Mouse (Mus musculus) liver, embryonic 14.5 days (tissue): ENCODE results near the gene Gm6993. TPM values are rescaled to one million over a fixed set of nuclear protein-coding genes. Genes with fewer than 3 reads are reported as not detected.

Source experiments
- ATAC-seq: fragments of 200-750 bp; cut with Nextera tagmentation; 2 replicates; pipeline ENCODE4 v1.8.0; 2017; ENCODE audit warnings: moderate number of reproducible peaks, mild to moderate bottlenecking, moderate library complexity; ENCODE audit not compliant: insufficient read depth
- DNase-seq, 3 experiments: peaks; one replicate each; pipeline ENCODE4 v3.0.0-alpha.2; 2012 to 2013; ENCODE audit warnings: low read depth in 3 of 3, low spot score in 3 of 3
- H3K27ac ChIP-seq: fragments of 300-500 bp; sonication (generic); 2 replicates; pipeline ENCODE4 v1.5.1; 2014; ENCODE audit warnings: moderate library complexity, mild to moderate bottlenecking, control low read depth, inconsistent platforms
- H3K27me3 ChIP-seq: fragments of 300-500 bp; sonication (generic); 2 replicates; pipeline ENCODE4 v1.6.1; 2014; ENCODE audit warnings: mild to moderate bottlenecking, low read length, moderate library complexity; ENCODE audit not compliant: control insufficient read depth, insufficient read depth
- H3K36me3 ChIP-seq: fragments of 300-500 bp; sonication (generic); replicated peaks from 2 replicates; pipeline ENCODE4 v1.6.1; 2014; ENCODE audit warnings: low read depth; ENCODE audit not compliant: control insufficient read depth, insufficient read depth
- H3K4me1 ChIP-seq, 2 experiments: fragments of 200-500 bp in 1 of 2; fragments of 300-500 bp in 1 of 2; sonication (generic) in 1 of 2; replicated peaks; 2 replicates each; pipeline ENCODE4 v1.6.1; 2012 to 2014; ENCODE audit warnings: antibody characterized with exemption in 1 of 2, inconsistent platforms in 1 of 2, low read length in 1 of 2; ENCODE audit not compliant: control insufficient read depth in 2 of 2, insufficient read depth in 2 of 2
- H3K4me2 ChIP-seq: fragments of 300-500 bp; sonication (generic); 2 replicates; pipeline ENCODE4 v1.6.1; 2014; ENCODE audit warnings: low read depth, mild to moderate bottlenecking, control low read depth, moderate library complexity
- H3K4me3 ChIP-seq, 2 experiments: fragments of 200-500 bp in 1 of 2; fragments of 300-500 bp in 1 of 2; sonication (generic) in 1 of 2; 2 replicates each; pipeline ENCODE4 v1.5.1; 2012 to 2014; ENCODE audit warnings: low read depth in 2 of 2, low read length in 2 of 2, mild to moderate bottlenecking in 2 of 2, control low read depth in 1 of 2, inconsistent platforms in 1 of 2, moderate library complexity in 1 of 2; ENCODE audit not compliant: insufficient read depth in 1 of 2
- H3K9ac ChIP-seq: fragments of 300-500 bp; sonication (generic); replicated peaks from 2 replicates; pipeline ENCODE4 v1.6.1; 2014; ENCODE audit warnings: mild to moderate bottlenecking, control low read depth, moderate library complexity
- H3K9me3 ChIP-seq: fragments of 300-500 bp; sonication (generic); 2 replicates; pipeline ENCODE4 v1.6.1; 2016; ENCODE audit warnings: low read length, mixed read lengths; ENCODE audit not compliant: control insufficient read depth
- CTCF ChIP-seq: IDR thresholded peaks from 2 replicates; pipeline ENCODE4 v1.5.1; 2016; ENCODE audit warnings: antibody characterized with exemption, low read depth, control low read depth
- EP300 ChIP-seq: IDR thresholded peaks from 2 replicates; pipeline ENCODE4 v1.6.1; 2016; ENCODE audit warnings: antibody characterized with exemption, low read depth
- WGBS: fragments of 180-500 bp; shearing (Covaris S2); extraction: QIAGEN DNeasy Blood & Tissue Kit; methylation state at CpG from one replicate; pipeline ENCODE4 v1.1.7; 2014; ENCODE audit not compliant: insufficient replicate concordance; 5-methylcytosine and 5-hydroxymethylcytosine counted together
- polyA plus RNA-seq, 2 experiments: library from polyadenylated mRNA; depleted of rRNA in 1 of 2; stranded (reverse) in 1 of 2; unstranded in 1 of 2; fragments of >200 nt; fragmentation: Nextera tagmentation in 1 of 2; extraction: Ambion mirVana in 1 of 2; gene quantifications; 2 replicates each; pipeline versions ENCODE4 v1.2.1 to v1.2.3; 2012 to 2014

Gm6993 gene
- polyA plus RNA-seq, 2 experiments, result not detected

DNA sequence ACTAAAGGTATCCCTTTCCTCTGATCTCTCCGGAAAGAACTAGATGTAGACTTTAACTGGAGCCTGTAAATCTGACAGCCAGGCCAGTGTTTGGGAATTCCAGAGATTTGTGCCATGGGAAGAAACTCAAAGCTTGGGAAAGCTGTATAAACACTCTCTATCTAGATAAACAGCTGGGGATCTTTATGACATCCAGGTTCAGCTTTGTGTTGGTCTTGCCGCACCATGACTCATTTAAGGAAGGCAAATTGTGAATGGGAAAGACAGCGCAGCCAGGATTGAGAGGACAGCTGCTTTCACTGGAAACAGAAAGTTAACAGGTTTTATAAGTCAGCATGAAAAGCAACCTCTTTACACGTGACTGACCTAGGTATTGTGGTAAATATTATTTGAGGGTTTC, 11.7 kb downstream of the Gm6993 start:
- Histone ChIP-seq H3K9me3 (no peaks in the 10 kb centered on the region), H3K27ac (no peak overlapping the region), H3K9ac (no peak overlapping the region), H3K36me3 (no peaks in the 10 kb centered on the region), H3K4me1 (0 out of 4 replicates have a peak, but pooled peaks cover 0 to 3% of the 10 kb centered on the region in 2 experiments), H3K4me2 (no peak overlapping the region), H3K27me3 (no peaks in the 10 kb centered on the region), H3K4me3 (no peak overlapping the region)
- TF ChIP-seq EP300 (no peak), CTCF (no peak)
- no peak for DNase-seq
- 35% methylated on average over 4 of the region's 4 CpGs for WGBS
- ATAC-seq, result no peak

DNA sequence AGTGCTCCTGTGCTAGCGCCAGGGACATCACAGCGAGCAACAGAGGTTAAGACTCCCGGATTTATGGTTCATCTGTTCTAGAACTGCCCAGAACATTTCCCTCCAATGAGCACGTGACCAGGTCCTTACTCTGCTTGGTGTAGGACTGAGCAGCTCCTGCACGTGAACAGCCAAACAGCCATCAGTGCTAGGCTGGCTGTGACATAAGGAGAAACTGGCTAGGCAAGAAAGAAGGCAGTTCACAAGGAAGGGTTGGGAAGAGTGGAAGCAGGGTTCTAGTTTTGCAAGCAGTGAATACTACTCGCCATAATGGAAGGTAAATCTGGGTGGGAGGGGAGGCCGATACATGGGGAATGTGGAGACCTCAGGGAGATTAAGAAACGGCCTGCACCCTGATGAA, 14.4 kb downstream of the Gm6993 start:
- Histone ChIP-seq H3K9ac (no peak overlapping the region), H3K9me3 (no peaks in the 10 kb centered on the region), H3K4me1 (0 out of 4 replicates have a peak, but pooled peaks cover 0 to 3% of the 10 kb centered on the region in 2 experiments), H3K4me2 (no peak overlapping the region), H3K27me3 (no peaks in the 10 kb centered on the region), H3K36me3 (no peaks in the 10 kb centered on the region), H3K27ac (no peak overlapping the region), H3K4me3 (no peak overlapping the region)
- WGBS, result 58% methylated on average over 8 of the region's 8 CpGs
- no peak for DNase-seq
- TF ChIP-seq EP300 (no peak), CTCF (no peak)
- no peak for ATAC-seq

DNA sequence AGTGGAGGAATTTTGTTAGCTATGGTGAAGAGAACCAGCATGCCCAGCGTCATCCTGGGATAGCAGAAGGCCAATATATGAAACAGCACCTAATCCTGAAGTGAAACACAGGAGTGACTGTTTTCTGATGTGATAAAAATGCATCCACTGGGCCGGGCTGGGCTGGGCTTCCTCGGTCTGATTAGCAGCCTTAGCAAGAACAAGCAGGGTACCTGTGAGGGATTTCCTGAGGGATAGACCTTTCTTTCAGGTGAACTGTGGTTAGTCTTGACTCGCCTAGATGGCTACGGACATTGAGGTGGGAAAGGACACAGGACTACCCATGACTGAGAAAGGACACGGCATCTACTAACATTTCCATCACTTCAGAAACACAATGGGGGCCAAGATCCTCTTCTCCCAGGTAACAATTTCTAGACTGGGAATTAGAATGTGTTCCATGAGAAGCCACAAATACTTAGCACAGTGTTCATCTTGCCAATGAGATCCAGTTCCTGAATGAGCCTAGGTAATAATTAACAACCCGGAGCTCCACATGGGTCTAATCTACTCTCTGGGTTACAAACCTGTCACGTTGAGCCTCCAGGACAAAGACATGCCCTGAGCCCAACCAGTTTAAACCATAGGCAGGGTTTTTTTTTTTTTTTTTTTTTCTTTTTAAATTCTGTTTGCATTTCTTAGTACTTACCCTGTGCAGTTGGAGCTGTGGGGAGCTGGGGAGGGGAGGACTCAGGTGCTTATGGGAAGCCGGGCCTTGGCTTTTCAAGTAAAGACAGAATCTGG, 15.7 kb downstream of the Gm6993 start:
- TF ChIP-seq CTCF, result no peak
- 66% methylated on average over 9 of the region's 9 CpGs for WGBS
- H3K4me2 ChIP-seq, result no peak overlapping the region

DNA sequence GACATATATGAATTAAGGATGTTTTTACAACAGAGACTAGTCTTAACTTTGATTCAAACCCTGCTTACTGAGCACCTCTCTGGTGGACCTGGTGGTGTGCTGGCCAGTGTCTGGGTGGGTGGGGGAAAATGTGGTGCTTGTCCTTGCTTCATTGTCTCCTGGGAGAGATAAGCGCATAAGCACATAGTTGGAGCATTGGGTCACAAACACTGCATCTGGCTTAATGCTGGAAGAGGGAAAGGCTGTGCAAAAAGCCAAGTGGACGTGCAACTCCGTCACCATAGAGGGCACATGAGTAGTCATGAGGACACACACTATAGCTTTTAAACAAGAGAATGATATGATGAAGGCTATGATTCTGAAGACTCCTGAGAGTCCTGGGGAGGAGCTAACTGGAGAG, 21.3 kb downstream of the Gm6993 start:
- no peak overlapping the region for H3K4me3 ChIP-seq
- no peak overlapping the region for H3K4me2 ChIP-seq
- no peaks in the 10 kb centered on the region for H3K36me3 ChIP-seq
- 41% methylated on average over 3 of the region's 3 CpGs for WGBS
- H3K4me1 ChIP-seq, result no peaks in the 10 kb centered on the region
- no peak overlapping the region for H3K27ac ChIP-seq
- TF ChIP-seq CTCF, result no peak
- TF ChIP-seq EP300, result no peak
- H3K27me3 ChIP-seq, result peaks cover 25% of the 10 kb centered on the region
- no peak for DNase-seq
- no peak for ATAC-seq
- H3K9me3 ChIP-seq, result no peaks in the 10 kb centered on the region
- H3K9ac ChIP-seq, result no peak overlapping the region

More for the DNA sequence above, 15.7 kb downstream of the Gm6993 start:
- Histone ChIP-seq H3K27ac (no peak overlapping the region), H3K9ac (no peak overlapping the region), H3K36me3 (no peaks in the 10 kb centered on the region), H3K4me1 (0 out of 4 replicates have a peak, but pooled peaks cover 0 to 3% of the 10 kb centered on the region in 2 experiments), H3K4me3 (no peak overlapping the region), H3K27me3 (no peaks in the 10 kb centered on the region), H3K9me3 (no peaks in the 10 kb centered on the region)
- DNase-seq (peak in 2 of 3 experiments; percentile 9 to 15), ATAC-seq (no peak)

DNA sequence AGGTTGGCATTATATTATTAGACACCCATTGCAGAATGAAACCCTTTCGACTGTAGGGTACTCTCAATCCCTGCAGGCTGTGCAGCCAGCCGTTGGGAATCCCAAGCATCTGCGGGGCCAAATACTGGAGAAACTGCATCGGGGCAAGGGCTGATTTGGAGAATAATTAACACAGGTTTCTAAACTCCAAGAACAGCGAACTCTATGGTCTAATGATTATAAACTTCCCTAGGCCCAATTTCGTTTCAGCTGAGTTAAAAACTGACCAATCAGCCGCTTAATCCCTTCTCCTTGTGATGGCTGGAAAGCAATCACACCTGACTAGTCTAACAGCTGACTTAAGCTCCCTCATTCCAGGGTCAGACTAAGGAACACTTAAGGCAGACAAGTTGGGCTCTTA, 23.4 kb downstream of the Gm6993 start:
- TF ChIP-seq EP300 (no peak), CTCF (no peak)
- 31% methylated on average over 7 of the region's 7 CpGs for WGBS
- H3K4me2 ChIP-seq, result no peak overlapping the region
- no peaks in the 10 kb centered on the region for H3K4me1 ChIP-seq
- no peak overlapping the region for H3K4me3 ChIP-seq
- H3K36me3 ChIP-seq, result no peaks in the 10 kb centered on the region
- H3K9ac ChIP-seq, result no peak overlapping the region
- no peaks in the 10 kb centered on the region for H3K9me3 ChIP-seq
- DNase-seq, result no peak
- no peak overlapping the region for H3K27ac ChIP-seq
- peaks cover 28% of the 10 kb centered on the region for H3K27me3 ChIP-seq
- ATAC-seq, result no peak
